Mouse (Mus musculus): Measurements from ENCODE around the gene Usp11.
"Not testable (repeated sequence)": the region's sequence is repeated elsewhere in the genome, so short reads cannot be mapped to it uniquely, and the experiment has no call there.

Usp11 gene

GRCm38 (mm10) chrX:20703741-20704290 lies at the start of gene Usp11:
TSS of gene Usp11 (plus strand) at chrX:20703906.
- DNase-seq (ENCODE audit: low spot score in 2 of 2), result peak; percentile 9 to 28

- DNase-seq (ENCODE audit: low spot score in 2 of 2), result no peak
Measured at GRCm38 (mm10) chrX:20657593-20657992, 46.1 kb upstream of the Usp11 start.

GRCm38 (mm10) chrX:20658026-20658652 lies 45.6 kb upstream of the Usp11 start, which contains the start of gene Uba1:
TSS of gene Uba1 (plus strand) at chrX:20658326.
- peak; percentile 48 to 62 for DNase-seq (ENCODE audit: low spot score in 2 of 2)

GRCm38 (mm10) chrX:20658891-20659406 lies 44.8 kb upstream of the Usp11 start:
- no peak for DNase-seq (ENCODE audit: low spot score in 2 of 2)

GRCm38 (mm10) chrX:20662317-20662715 lies 41.4 kb upstream of the Usp11 start:
- no peak for DNase-seq (ENCODE audit: low spot score in 2 of 2)

GRCm38 (mm10) chrX:20662716-20663443 lies 40.8 kb upstream of the Usp11 start:
- DNase-seq (ENCODE audit: low spot score in 2 of 2), result peak; percentile 53 to 63

- DNase-seq (ENCODE audit: low spot score in 2 of 2), result no peak
Measured at GRCm38 (mm10) chrX:20663444-20663790, 40.3 kb upstream of the Usp11 start.

GRCm38 (mm10) chrX:20687519-20688067 lies 16.1 kb upstream of the Usp11 start, which contains the start of gene Cdk16:
TSS of gene Cdk16 (plus strand) at chrX:20687954.
- DNase-seq (ENCODE audit: low spot score in 2 of 2), result peak; percentile 53 to 64

GRCm38 (mm10) chrX:20688068-20688547 lies 15.6 kb upstream of the Usp11 start:
- peak; percentile 48 to 74 for DNase-seq (ENCODE audit: low spot score in 2 of 2)

- DNase-seq (ENCODE audit: low spot score in 2 of 2), result peak; percentile 11 to 14
Measured at GRCm38 (mm10) chrX:20688615-20689014, 15.1 kb upstream of the Usp11 start.

GRCm38 (mm10) chrX:20691566-20691965 lies 12.1 kb upstream of the Usp11 start:
- no peak for DNase-seq (ENCODE audit: low spot score in 2 of 2)

GRCm38 (mm10) chrX:20692616-20693015 lies 11.1 kb upstream of the Usp11 start:
- no peak for DNase-seq (ENCODE audit: low spot score in 2 of 2)

GRCm38 (mm10) chrX:20695842-20696241 lies 7.9 kb upstream of the Usp11 start:
- DNase-seq (ENCODE audit: low spot score in 2 of 2), result no peak

- peak; percentile 45 to 60 for DNase-seq (ENCODE audit: low spot score in 2 of 2)
Measured at GRCm38 (mm10) chrX:20704295-20705082, 783 bp downstream of the Usp11 start.

- no peak for DNase-seq (ENCODE audit: low spot score in 2 of 2)
Measured at GRCm38 (mm10) chrX:20705083-20705402, 1.3 kb downstream of the Usp11 start.

- no peak for DNase-seq (ENCODE audit: low spot score in 2 of 2)
Measured at GRCm38 (mm10) chrX:20728681-20729080, 25.0 kb downstream of the Usp11 start.

- DNase-seq (ENCODE audit: low spot score in 2 of 2), result not testable (repeated sequence)
Measured at GRCm38 (mm10) chrX:20730048-20730447, 26.3 kb downstream of the Usp11 start.

GRCm38 (mm10) chrX:20736479-20736878 lies 32.8 kb downstream of the Usp11 start:
- DNase-seq (ENCODE audit: low spot score in 2 of 2), result no peak

- no peak for DNase-seq (ENCODE audit: low spot score in 2 of 2)
Measured at GRCm38 (mm10) chrX:20748829-20749228, 45.1 kb downstream of the Usp11 start.

- no peak for DNase-seq (ENCODE audit: low spot score in 2 of 2)
Measured at GRCm38 (mm10) chrX:20761201-20761600, 57.5 kb downstream of the Usp11 start.
